Mouse (Mus musculus): Measurements from ENCODE around the gene Gp2.

DNA sequence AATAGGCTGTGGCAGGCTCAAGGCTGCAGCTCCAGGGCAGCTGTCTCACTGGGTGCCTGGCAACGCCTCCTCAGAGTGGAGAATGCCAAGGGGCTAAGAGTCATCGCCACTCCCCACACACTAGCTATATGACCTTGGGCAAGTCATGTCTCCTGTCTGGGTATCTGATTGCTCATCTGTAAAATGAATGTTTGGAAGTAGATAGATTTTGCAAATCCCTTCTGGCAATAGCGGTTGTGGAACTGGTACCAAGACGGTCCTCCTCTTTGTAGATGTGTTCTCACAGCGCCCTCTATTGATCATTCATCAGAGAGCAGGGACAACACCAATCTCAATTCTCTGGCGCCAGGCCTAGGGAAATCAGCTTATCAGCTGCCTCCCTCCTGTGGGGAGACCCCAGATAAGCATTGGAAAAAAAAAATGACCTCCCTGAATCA lies 31.9 kb downstream of the Gp2 start:
- peak; percentile 60 for TF ChIP-seq CTCF (IDR thresholded peaks at IDR 0.05; ENCODE audit: low read depth)
- TF ChIP-seq EP300 (IDR thresholded peaks at IDR 0.05; ENCODE audit: low read depth), result no peak

All from liver, postnatal 0 days (tissue).